In the genomic region with DNA sequence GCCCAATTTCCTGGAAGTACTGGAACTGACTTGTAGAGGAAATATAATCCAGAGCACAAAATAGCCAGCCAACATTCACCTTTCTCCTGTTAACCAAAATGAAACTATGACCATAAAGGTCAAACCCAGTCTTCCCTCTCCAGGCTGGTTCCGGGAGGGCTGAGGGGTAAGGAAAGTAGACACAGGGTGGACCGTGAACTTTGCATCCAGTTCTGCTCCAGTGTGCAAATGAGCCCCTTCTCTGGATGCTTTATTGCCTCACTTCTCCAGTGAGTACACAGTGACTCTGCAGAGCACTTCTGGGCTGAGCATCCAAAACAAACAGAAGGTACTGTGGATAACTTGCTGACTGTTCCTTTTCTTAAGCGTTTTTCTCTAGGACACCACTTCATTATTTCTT, we compare ENCODE assay signal across 26 mouse cellular contexts. TPM values are rescaled to one million over a fixed set of nuclear protein-coding genes. Genes with fewer than 3 reads are reported as not detected.
A peak's percentile ranks its signal among the peaks of the same experiment; 100 is the strongest.
DNase-seq lines count a peak whose midpoint lies in the region; ATAC-seq and TF ChIP-seq lines count a peak whose summit lies in the region.
"Had no signal": no experiment of that assay in that cellular context is flagged by ENCODE, and none has a peak within 500 bp of the region (broad histone marks: within the 10 kb centered on the region; RNA-seq: fewer than 3 reads in every experiment).

No protein-coding gene starts in this region.

- no peak for DNase-seq in liver, embryonic 13.5 days
- peak; percentile 69 for DNase-seq in kidney, adult 9 months
- no peak for DNase-seq in liver, postnatal 0 days
- no peak for DNase-seq in heart, postnatal 25 days (ENCODE audit: low spot score)
- DNase-seq in embryo, embryonic 10.5 days (ENCODE audit: low spot score), result no peak
- DNase-seq: adrenal gland, postnatal 36 days; cerebellum, adult 9-10 months; gastrocnemius, postnatal 14 days; heart, adult 18-20 months; heart, postnatal 36 days; lung, postnatal 10 days; right cerebral cortex, postnatal 14 days; thymus, adult 2 months; thymus, postnatal 4 days had no signal

- WGBS in intestine, embryonic 15.5 days, result 42% methylated on average over 3 of the region's 3 CpGs
- 59% methylated on average over 3 of the region's 3 CpGs for WGBS in intestine, embryonic 16.5 days
- 70% methylated on average over 3 of the region's 3 CpGs for WGBS in liver, embryonic 13.5 days (ENCODE audit: insufficient replicate concordance)
- WGBS in liver, embryonic 12.5 days (ENCODE audit: insufficient replicate concordance), result 68% methylated on average over 3 of the region's 3 CpGs
- WGBS in liver, postnatal 0 days (ENCODE audit: insufficient replicate concordance), result 64% methylated on average over 3 of the region's 3 CpGs

- no peak overlapping the region for H3K4me3 ChIP-seq in intestine, embryonic 15.5 days (replicated peaks)
- H3K4me3 ChIP-seq in intestine, embryonic 16.5 days (ENCODE audit: low read length), result no peak overlapping the region
- H3K4me3 ChIP-seq in liver, embryonic 13.5 days (replicated peaks), result no peak overlapping the region
- H3K4me3 ChIP-seq in liver, embryonic 12.5 days, result no peak overlapping the region
- H3K4me3 ChIP-seq in liver, postnatal 0 days (ENCODE audit: low read depth, low read length), result no peak overlapping the region
- H3K4me3 ChIP-seq: embryonic facial prominence, embryonic 10.5 days; hindbrain, embryonic 13.5 days; layer of hippocampus, adult 2 months; limb, embryonic 10.5 days; midbrain, embryonic 15.5 days; neural tube, embryonic 12.5 days had no signal

- intact Hi-C loops in heart, postnatal 25 days (cut with DNase I), result no loop called here

- no peak overlapping the region for H3K4me2 ChIP-seq in intestine, embryonic 15.5 days (replicated peaks)
- no peak overlapping the region for H3K4me2 ChIP-seq in intestine, embryonic 16.5 days (ENCODE audit: low read depth, low read length)
- H3K4me2 ChIP-seq in liver, embryonic 13.5 days, result no peak overlapping the region
- no peak overlapping the region for H3K4me2 ChIP-seq in liver, embryonic 12.5 days
- H3K4me2 ChIP-seq in liver, postnatal 0 days (ENCODE audit: low read depth, low read length), result no peak overlapping the region
- H3K4me2 ChIP-seq: hindbrain, embryonic 13.5 days; midbrain, embryonic 15.5 days; neural tube, embryonic 12.5 days had no signal

- no peak overlapping the region for H3K9ac ChIP-seq in intestine, embryonic 15.5 days
- no peak overlapping the region for H3K9ac ChIP-seq in intestine, embryonic 16.5 days (ENCODE audit: low read depth, low read length)
- H3K9ac ChIP-seq in liver, embryonic 13.5 days, result no peak overlapping the region
- no peak overlapping the region for H3K9ac ChIP-seq in liver, embryonic 12.5 days
- no peak overlapping the region for H3K9ac ChIP-seq in liver, postnatal 0 days (replicated peaks)
- H3K9ac ChIP-seq: hindbrain, embryonic 13.5 days; liver, embryonic 14.5 days; midbrain, embryonic 15.5 days; neural tube, embryonic 12.5 days had no signal

- no peaks in the 10 kb centered on the region for H3K4me1 ChIP-seq in intestine, embryonic 15.5 days (replicated peaks)
- no peaks in the 10 kb centered on the region for H3K4me1 ChIP-seq in intestine, embryonic 16.5 days (ENCODE audit: control insufficient read depth, insufficient read depth, low read length)
- peaks cover 13% of the 10 kb centered on the region for H3K4me1 ChIP-seq in liver, embryonic 13.5 days (replicated peaks)
- peaks cover 6% of the 10 kb centered on the region; the same call in 1 of the 2 replicates for H3K4me1 ChIP-seq in liver, embryonic 12.5 days
- no peaks in the 10 kb centered on the region for H3K4me1 ChIP-seq in liver, postnatal 0 days (ENCODE audit: insufficient read depth)
- H3K4me1 ChIP-seq: embryonic facial prominence, embryonic 10.5 days; hindbrain, embryonic 13.5 days; limb, embryonic 10.5 days; midbrain, embryonic 15.5 days; neural tube, embryonic 12.5 days had no signal

- no peaks in the 10 kb centered on the region for H3K27me3 ChIP-seq in intestine, embryonic 15.5 days (replicated peaks)
- no peaks in the 10 kb centered on the region for H3K27me3 ChIP-seq in intestine, embryonic 16.5 days (replicated peaks; ENCODE audit: control insufficient read depth, insufficient read depth, low read length)
- no peaks in the 10 kb centered on the region for H3K27me3 ChIP-seq in liver, embryonic 13.5 days
- H3K27me3 ChIP-seq in liver, embryonic 12.5 days (replicated peaks), result no peaks in the 10 kb centered on the region
- no peaks in the 10 kb centered on the region for H3K27me3 ChIP-seq in liver, postnatal 0 days (ENCODE audit: insufficient read depth, low read length)
- H3K27me3 ChIP-seq: hindbrain, embryonic 13.5 days; midbrain, embryonic 15.5 days; neural tube, embryonic 12.5 days had no signal

- TF ChIP-seq EP300 in liver, postnatal 0 days (IDR thresholded peaks at IDR 0.05; ENCODE audit: low read depth), result no peak

- ATAC-seq in intestine, embryonic 15.5 days, result peak; percentile 71
- no peak for ATAC-seq in intestine, embryonic 16.5 days
- peak; percentile 47; the same call in 1 of the 2 replicates for ATAC-seq in liver, embryonic 13.5 days (ENCODE audit: low read depth)
- ATAC-seq in liver, embryonic 12.5 days, result no peak
- peak; percentile 62; the same call in 1 of the 2 replicates for ATAC-seq in liver, postnatal 0 days
- ATAC-seq: forebrain, embryonic 16.5 days; midbrain, embryonic 15.5 days had no signal

- no peak overlapping the region for H3K27ac ChIP-seq in intestine, embryonic 15.5 days
- H3K27ac ChIP-seq in intestine, embryonic 16.5 days (ENCODE audit: low read length), result no peak overlapping the region
- no peak overlapping the region for H3K27ac ChIP-seq in liver, embryonic 13.5 days
- H3K27ac ChIP-seq in liver, embryonic 12.5 days, result no peak overlapping the region
- H3K27ac ChIP-seq in liver, postnatal 0 days (ENCODE audit: low read depth), result no peak overlapping the region
- H3K27ac ChIP-seq: embryonic facial prominence, embryonic 10.5 days; hindbrain, embryonic 13.5 days; layer of hippocampus, adult 2 months; limb, embryonic 10.5 days; liver, embryonic 14.5 days; midbrain, embryonic 15.5 days; neural tube, embryonic 12.5 days; stomach, postnatal 0 days had no signal

- H3K36me3 ChIP-seq in intestine, embryonic 15.5 days, result no peaks in the 10 kb centered on the region
- no peaks in the 10 kb centered on the region for H3K36me3 ChIP-seq in intestine, embryonic 16.5 days (ENCODE audit: control insufficient read depth, insufficient read depth, low read length)
- no peaks in the 10 kb centered on the region for H3K36me3 ChIP-seq in liver, embryonic 13.5 days
- no peaks in the 10 kb centered on the region for H3K36me3 ChIP-seq in liver, embryonic 12.5 days
- H3K36me3 ChIP-seq in liver, postnatal 0 days (replicated peaks; ENCODE audit: insufficient read depth, low read length), result no peaks in the 10 kb centered on the region
- H3K36me3 ChIP-seq: embryonic facial prominence, embryonic 10.5 days; hindbrain, embryonic 13.5 days; limb, embryonic 10.5 days; midbrain, embryonic 15.5 days; neural tube, embryonic 12.5 days had no signal

- no peaks in the 10 kb centered on the region for H3K9me3 ChIP-seq in intestine, embryonic 15.5 days
- H3K9me3 ChIP-seq in intestine, embryonic 16.5 days (ENCODE audit: control insufficient read depth, low read length), result no peaks in the 10 kb centered on the region
- no peaks in the 10 kb centered on the region for H3K9me3 ChIP-seq in liver, embryonic 13.5 days (replicated peaks)
- H3K9me3 ChIP-seq in liver, embryonic 12.5 days (replicated peaks), result no peaks in the 10 kb centered on the region
- H3K9me3 ChIP-seq in liver, postnatal 0 days (ENCODE audit: low read length), result no peaks in the 10 kb centered on the region
- H3K9me3 ChIP-seq: embryonic facial prominence, embryonic 10.5 days; hindbrain, embryonic 13.5 days; limb, embryonic 10.5 days; midbrain, embryonic 15.5 days; neural tube, embryonic 12.5 days had no signal

- no peak for TF ChIP-seq CTCF in liver, postnatal 0 days (IDR thresholded peaks at IDR 0.05; ENCODE audit: low read depth)

RNA-seq across cellular contexts. Expression of gene Ipp, which starts 7.4 kb away (rescaled TPM):
- polyA plus RNA-seq in intestine, embryonic 15.5 days (2015; fragmentation: Nextera tagmentation; extraction: Ambion mirVana), result 15.7 and 16.5 TPM in 2 replicates
- polyA plus RNA-seq in intestine, embryonic 16.5 days (2015; fragmentation: Nextera tagmentation; extraction: Ambion mirVana), result 15.6 and 16.5 TPM in 2 replicates
- polyA plus RNA-seq in liver, embryonic 13.5 days (2015; fragmentation: Nextera tagmentation; extraction: Ambion mirVana), result 16.2 and 18.5 TPM in 2 replicates
- 17.8 and 18.0 TPM in 2 replicates for polyA plus RNA-seq in liver, embryonic 12.5 days (2016; fragmentation: Nextera tagmentation; extraction: Ambion mirVana)
- 8.1 and 9.1 TPM in 2 replicates for polyA plus RNA-seq in liver, postnatal 0 days (2015; fragmentation: Nextera tagmentation; extraction: Ambion mirVana)
- total RNA-seq in heart, postnatal 25 days (2021), result 10 to 100 TPM; 12.4 to 16.2 TPM

RNA-seq across cellular contexts. Expression of gene Mast2, which starts 36.0 kb away (rescaled TPM):
- 13.3 and 13.5 TPM in 2 replicates for polyA plus RNA-seq in intestine, embryonic 15.5 days (2015; fragmentation: Nextera tagmentation; extraction: Ambion mirVana)
- polyA plus RNA-seq in intestine, embryonic 16.5 days (2015; fragmentation: Nextera tagmentation; extraction: Ambion mirVana), result 6.4 and 7.5 TPM in 2 replicates
- 4.7 and 5.7 TPM in 2 replicates for polyA plus RNA-seq in liver, embryonic 13.5 days (2015; fragmentation: Nextera tagmentation; extraction: Ambion mirVana)
- 13.9 and 14.2 TPM in 2 replicates for polyA plus RNA-seq in liver, embryonic 12.5 days (2016; fragmentation: Nextera tagmentation; extraction: Ambion mirVana)
- polyA plus RNA-seq in liver, postnatal 0 days (2015; fragmentation: Nextera tagmentation; extraction: Ambion mirVana), result 2.4 and 2.8 TPM in 2 replicates
- total RNA-seq in heart, postnatal 25 days (2021), result 100 to 1,000 TPM; 118 to 119 TPM

RNA-seq across cellular contexts. Expression of gene Tmem69, which starts 55.8 kb away (rescaled TPM):
- polyA plus RNA-seq in intestine, embryonic 15.5 days (2015; fragmentation: Nextera tagmentation; extraction: Ambion mirVana), result 29.8 and 34.3 TPM in 2 replicates
- polyA plus RNA-seq in intestine, embryonic 16.5 days (2015; fragmentation: Nextera tagmentation; extraction: Ambion mirVana), result 27.4 and 27.5 TPM in 2 replicates
- polyA plus RNA-seq in liver, embryonic 13.5 days (2015; fragmentation: Nextera tagmentation; extraction: Ambion mirVana), result 29.0 and 37.1 TPM in 2 replicates
- polyA plus RNA-seq in liver, embryonic 12.5 days (2016; fragmentation: Nextera tagmentation; extraction: Ambion mirVana), result 34.6 and 39.3 TPM in 2 replicates
- polyA plus RNA-seq in liver, postnatal 0 days (2015; fragmentation: Nextera tagmentation; extraction: Ambion mirVana), result 16.5 and 17.2 TPM in 2 replicates
- total RNA-seq in heart, postnatal 25 days (2021), result 10 to 100 TPM; 24.9 to 25.2 TPM

RNA-seq across cellular contexts. Expression of gene Gpbp1l1, which starts 57.5 kb away (rescaled TPM):
- 30.7 and 33.0 TPM in 2 replicates for polyA plus RNA-seq in intestine, embryonic 15.5 days (2015; fragmentation: Nextera tagmentation; extraction: Ambion mirVana)
- polyA plus RNA-seq in intestine, embryonic 16.5 days (2015; fragmentation: Nextera tagmentation; extraction: Ambion mirVana), result 29.7 and 31.3 TPM in 2 replicates
- polyA plus RNA-seq in liver, embryonic 13.5 days (2015; fragmentation: Nextera tagmentation; extraction: Ambion mirVana), result 12.8 and 18.4 TPM in 2 replicates
- 19.0 and 19.4 TPM in 2 replicates for polyA plus RNA-seq in liver, embryonic 12.5 days (2016; fragmentation: Nextera tagmentation; extraction: Ambion mirVana)
- polyA plus RNA-seq in liver, postnatal 0 days (2015; fragmentation: Nextera tagmentation; extraction: Ambion mirVana), result 14.0 and 16.2 TPM in 2 replicates
- total RNA-seq in heart, postnatal 25 days (2021), result 10 to 100 TPM; 59.5 to 80.0 TPM

Comparison
In these comparisons a context has a peak if more than half of its experiments do, and no peak if none do; other contexts are left out.
1. ATAC-seq: peak in intestine, embryonic 15.5 days (single experiment), liver, embryonic 13.5 days (single experiment) and liver, postnatal 0 days (single experiment); none in intestine, embryonic 16.5 days (single experiment) and liver, embryonic 12.5 days (single experiment).